ENCODE assay signal across 8 mouse cellular contexts in the genomic region with DNA sequence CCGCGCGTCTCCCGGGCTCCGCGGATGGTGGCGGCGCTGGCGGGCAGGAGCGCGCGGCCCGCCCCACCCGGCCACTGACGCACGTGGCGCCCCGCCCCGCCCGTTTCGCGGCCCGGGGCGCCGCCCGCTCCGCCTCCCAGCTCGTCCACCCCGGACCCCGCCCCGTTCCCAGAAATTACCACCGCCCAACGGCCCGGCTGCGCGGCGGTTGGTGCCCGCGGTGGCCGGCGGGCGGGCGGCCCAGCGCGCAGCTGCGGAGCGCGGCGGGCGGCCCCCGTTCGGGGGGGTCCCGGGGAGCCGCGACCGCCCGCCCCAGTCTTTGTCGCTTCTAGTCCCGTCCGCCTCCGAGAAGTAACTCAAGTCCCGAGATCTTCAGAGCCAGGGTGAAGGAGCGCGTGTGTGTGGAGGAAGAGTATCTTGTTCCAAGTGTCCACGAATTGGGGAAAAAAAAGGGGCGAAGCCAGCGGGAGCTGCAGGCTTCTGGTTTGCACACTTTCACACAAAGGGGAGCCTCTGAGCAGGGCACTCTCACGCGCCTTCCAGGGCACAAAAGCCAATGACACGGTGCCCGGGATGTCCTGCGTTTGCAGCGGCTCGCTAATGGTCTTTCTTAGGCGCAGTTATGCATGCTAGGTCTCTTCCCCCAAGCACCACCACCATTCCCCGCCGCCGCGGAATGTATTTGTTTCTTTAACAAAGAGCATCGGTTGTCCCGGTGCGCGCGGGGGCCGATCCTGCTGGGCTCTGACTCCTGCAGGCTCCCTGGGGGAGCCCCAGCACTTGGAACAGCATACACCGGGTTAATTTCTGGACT. TPM values are rescaled to one million over a fixed set of nuclear protein-coding genes. Genes with fewer than 3 reads are reported as not detected.
DNase-seq lines count a peak whose midpoint lies in the region; ATAC-seq and TF ChIP-seq lines count a peak whose summit lies in the region.

No protein-coding gene starts in this region.

- no peaks in the 10 kb centered on the region for H3K27me3 ChIP-seq in forebrain, embryonic 11.5 days (ENCODE audit: control insufficient read depth, insufficient read depth, low read length)
- no peaks in the 10 kb centered on the region for H3K27me3 ChIP-seq in heart, embryonic 16.5 days (ENCODE audit: control insufficient read depth, insufficient read depth, low read length)
- no peaks in the 10 kb centered on the region for H3K27me3 ChIP-seq in liver, embryonic 16.5 days (ENCODE audit: control insufficient read depth, insufficient read depth, low read depth, low read length)
- no peaks in the 10 kb centered on the region for H3K27me3 ChIP-seq in neural tube, embryonic 13.5 days
- H3K27me3 ChIP-seq in stomach, postnatal 0 days (ENCODE audit: control insufficient read depth, insufficient read depth, low read length): no peaks in the 10 kb centered on the region

- peak overlapping the region; percentile 84 for H3K4me2 ChIP-seq in forebrain, embryonic 11.5 days (ENCODE audit: low read depth, low read length, severe bottlenecking)
- H3K4me2 ChIP-seq in heart, embryonic 16.5 days (ENCODE audit: low read depth, low read length): peak overlapping the region; percentile 71
- H3K4me2 ChIP-seq in liver, embryonic 16.5 days (ENCODE audit: low read depth, low read length): peak overlapping the region; percentile 100
- H3K4me2 ChIP-seq in neural tube, embryonic 13.5 days: peak overlapping the region; percentile 80
- H3K4me2 ChIP-seq in stomach, postnatal 0 days (replicated peaks; ENCODE audit: low read depth): peak overlapping the region; percentile 92

- TF ChIP-seq EP300 in stomach, postnatal 0 days (optimal IDR thresholded peaks at IDR 0.05): no peak

- under 1% methylated on average over 80 of the region's 86 CpGs for WGBS in forebrain, embryonic 11.5 days
- WGBS in heart, embryonic 16.5 days: under 1% methylated on average over 72 of the region's 86 CpGs
- WGBS in liver, embryonic 16.5 days (ENCODE audit: insufficient replicate concordance): under 1% methylated on average over 60 of the region's 86 CpGs
- under 1% methylated on average over 72 of the region's 86 CpGs for WGBS in neural tube, embryonic 13.5 days
- WGBS in stomach, postnatal 0 days: 0% methylated on average over 51 of the region's 86 CpGs

- H3K4me1 ChIP-seq in forebrain, embryonic 11.5 days (replicated peaks; ENCODE audit: control insufficient read depth, insufficient read depth, low read length): no peaks in the 10 kb centered on the region
- H3K4me1 ChIP-seq in heart, embryonic 16.5 days (ENCODE audit: control insufficient read depth, insufficient read depth, low read length): peaks cover 11% of the 10 kb centered on the region
- H3K4me1 ChIP-seq in liver, embryonic 16.5 days (ENCODE audit: control insufficient read depth, low read depth, low read length): peaks cover 20% of the 10 kb centered on the region
- peaks cover 14% of the 10 kb centered on the region for H3K4me1 ChIP-seq in neural tube, embryonic 13.5 days (replicated peaks)
- H3K4me1 ChIP-seq in stomach, postnatal 0 days (replicated peaks; ENCODE audit: control insufficient read depth, insufficient read depth): no peaks in the 10 kb centered on the region

- peak overlapping the region; percentile 88 for H3K4me3 ChIP-seq in forebrain, embryonic 11.5 days (ENCODE audit: low read depth, low read length)
- peak overlapping the region; percentile 74 for H3K4me3 ChIP-seq in heart, embryonic 16.5 days (ENCODE audit: low read length)
- H3K4me3 ChIP-seq in liver, embryonic 16.5 days (ENCODE audit: low read depth, low read length): peak overlapping the region; percentile 99
- H3K4me3 ChIP-seq in neural tube, embryonic 13.5 days: peak overlapping the region; percentile 87
- peak overlapping the region; percentile 95 for H3K4me3 ChIP-seq in stomach, postnatal 0 days (ENCODE audit: low read depth, low read length)

- H3K9me3 ChIP-seq in forebrain, embryonic 11.5 days (ENCODE audit: control insufficient read depth, low read length): no peaks in the 10 kb centered on the region
- no peaks in the 10 kb centered on the region for H3K9me3 ChIP-seq in heart, embryonic 16.5 days (replicated peaks; ENCODE audit: control insufficient read depth, low read length)
- no peaks in the 10 kb centered on the region for H3K9me3 ChIP-seq in liver, embryonic 16.5 days (replicated peaks; ENCODE audit: control insufficient read depth, low read length)
- H3K9me3 ChIP-seq in neural tube, embryonic 13.5 days: no peaks in the 10 kb centered on the region
- H3K9me3 ChIP-seq in stomach, postnatal 0 days (ENCODE audit: control insufficient read depth, low read length): no peaks in the 10 kb centered on the region

- H3K9ac ChIP-seq in forebrain, embryonic 11.5 days (ENCODE audit: low read length): peak overlapping the region; percentile 97
- H3K9ac ChIP-seq in heart, embryonic 16.5 days (ENCODE audit: low read length): peak overlapping the region; percentile 97
- H3K9ac ChIP-seq in liver, embryonic 16.5 days (ENCODE audit: low read depth, low read length): peak overlapping the region; percentile 99
- H3K9ac ChIP-seq in neural tube, embryonic 13.5 days: peak overlapping the region; percentile 89
- peak overlapping the region; percentile 94 for H3K9ac ChIP-seq in stomach, postnatal 0 days (ENCODE audit: low read length)

- peak; percentile 39 to 46 for DNase-seq in CD8-positive naive resting alpha-beta T cell, adult 2 months (ENCODE audit: low read depth in 2 of 2, low spot score in 2 of 2)
- peak; percentile 82 for DNase-seq in c-Kit-negative CD71-positive TER-119-positive erythroid progenitor cells, embryonic 14.5 days (ENCODE audit: low read depth, low spot score)
- peak; percentile 93 for DNase-seq in forebrain, embryonic 11.5 days (ENCODE audit: low spot score)
- peak; percentile 92 to 96 for DNase-seq in kidney, postnatal 25 days
- peak; percentile 91 for DNase-seq in stomach, postnatal 0 days (ENCODE audit: low spot score)

- peak overlapping the region; percentile 99 for H3K27ac ChIP-seq in forebrain, embryonic 11.5 days (ENCODE audit: low read depth, low read length)
- H3K27ac ChIP-seq in heart, embryonic 16.5 days (ENCODE audit: low read length): peak overlapping the region; percentile 99
- peak overlapping the region; percentile 99 for H3K27ac ChIP-seq in liver, embryonic 16.5 days (ENCODE audit: low read length)
- peak overlapping the region; percentile 100 for H3K27ac ChIP-seq in neural tube, embryonic 13.5 days (replicated peaks)
- H3K27ac ChIP-seq in stomach, postnatal 0 days (replicated peaks): peak overlapping the region; percentile 99

- TF ChIP-seq CTCF in stomach, postnatal 0 days (IDR thresholded peaks at IDR 0.05; ENCODE audit: low read depth): peak; percentile 10; the same call in 1 of the 2 replicates

- peak; percentile 84 for ATAC-seq in forebrain, embryonic 11.5 days (replicated peaks; ENCODE audit: low FRiP score)
- peak; percentile 86 for ATAC-seq in heart, embryonic 16.5 days (replicated peaks; ENCODE audit: extremely low read depth, insufficient read depth, low FRiP score)
- peak; percentile 82 for ATAC-seq in liver, embryonic 16.5 days (ENCODE audit: low read depth)
- peak; percentile 83 for ATAC-seq in neural tube, embryonic 13.5 days (ENCODE audit: low read depth)
- peak; percentile 88 for ATAC-seq in stomach, postnatal 0 days (ENCODE audit: low FRiP score, low TSS enrichment)

- H3K36me3 ChIP-seq in forebrain, embryonic 11.5 days (ENCODE audit: control insufficient read depth, insufficient read depth, low read length): no peaks in the 10 kb centered on the region
- no peaks in the 10 kb centered on the region for H3K36me3 ChIP-seq in heart, embryonic 16.5 days (ENCODE audit: control insufficient read depth, insufficient read depth)
- no peaks in the 10 kb centered on the region for H3K36me3 ChIP-seq in liver, embryonic 16.5 days (ENCODE audit: control insufficient read depth, insufficient read depth)
- H3K36me3 ChIP-seq in neural tube, embryonic 13.5 days: no peaks in the 10 kb centered on the region
- H3K36me3 ChIP-seq in stomach, postnatal 0 days (ENCODE audit: control insufficient read depth, insufficient read depth, low read length): no peaks in the 10 kb centered on the region

RNA-seq across cellular contexts. Expression of gene Elf2, which starts 1.0 kb away (rescaled TPM):
- polyA plus RNA-seq in forebrain, embryonic 11.5 days (2014; fragmentation: Nextera tagmentation; extraction: Ambion mirVana): 46.7 and 48.3 TPM in 2 replicates
- 53.4 and 61.9 TPM in 2 replicates for polyA plus RNA-seq in heart, embryonic 16.5 days (2015; fragmentation: Nextera tagmentation; extraction: Ambion mirVana)
- polyA plus RNA-seq in liver, embryonic 16.5 days (2015; fragmentation: Nextera tagmentation; extraction: Ambion mirVana): 19.0 and 20.0 TPM in 2 replicates
- 39.1 and 46.4 TPM in 2 replicates for polyA plus RNA-seq in neural tube, embryonic 13.5 days (2015; fragmentation: Nextera tagmentation; extraction: Ambion mirVana)
- 32.4 and 36.3 TPM in 2 replicates for polyA plus RNA-seq in stomach, postnatal 0 days (2015; fragmentation: Nextera tagmentation; extraction: Ambion mirVana)

RNA-seq across cellular contexts. Expression of gene Mgarp, which starts 55.1 kb away (rescaled TPM):
- 5.2 and 8.4 TPM in 2 replicates for polyA plus RNA-seq in forebrain, embryonic 11.5 days (2014; fragmentation: Nextera tagmentation; extraction: Ambion mirVana)
- polyA plus RNA-seq in heart, embryonic 16.5 days (2015; fragmentation: Nextera tagmentation; extraction: Ambion mirVana): 10.2 and 10.7 TPM in 2 replicates
- polyA plus RNA-seq in liver, embryonic 16.5 days (2015; fragmentation: Nextera tagmentation; extraction: Ambion mirVana): 3.0 TPM in 2 replicates
- 0.28 and 1.7 TPM in 2 replicates for polyA plus RNA-seq in neural tube, embryonic 13.5 days (2015; fragmentation: Nextera tagmentation; extraction: Ambion mirVana)
- 0.73 and 0.82 TPM in 2 replicates for polyA plus RNA-seq in stomach, postnatal 0 days (2015; fragmentation: Nextera tagmentation; extraction: Ambion mirVana)

Comparison
In these comparisons a context has a peak if more than half of its experiments do, and no peak if none do; other contexts are left out.
1. Peak in every context shown above with its lines: DNase-seq, ATAC-seq, H3K4me3 ChIP-seq and H3K27ac ChIP-seq.
2. DNase-seq: peak in every context shown above with its lines; median percentile 94 in kidney, postnatal 25 days; 93 in forebrain, embryonic 11.5 days; 91 in stomach, postnatal 0 days; 82 in c-Kit-negative CD71-positive TER-119-positive erythroid progenitor cells, embryonic 14.5 days; 42 in CD8-positive naive resting alpha-beta T cell, adult 2 months.